Mouse (Mus musculus) intestine, embryonic 15.5 days (tissue): ENCODE data around the gene Otol1. TPM values are rescaled to one million over a fixed set of nuclear protein-coding genes. Genes with fewer than 3 reads are reported as not detected.

Source experiments
- polyA plus RNA-seq: library from polyadenylated mRNA; unstranded; fragments of >200 nt; fragmentation: Nextera tagmentation; extraction: Ambion mirVana; gene quantifications from 2 replicates; pipeline ENCODE4 v1.2.1, GENCODE M21; 2015

Gene Otol1
- polyA plus RNA-seq, 1 experiment from 2014 or later = not detected

Other genes with a start within 250 kb of the Otol1 start
- 8.9 and 10.1 TPM in 2 replicates for gene Sptssb, start 147.7 kb upstream of the Otol1 start, polyA plus RNA-seq